Mouse (Mus musculus) testis, adult 2 months (tissue): Measurements from ENCODE around the gene Abhd11.

Experiments
- CTCF ChIP-seq: fragments of 200-500 bp; IDR thresholded peaks from 2 replicates; pipeline ENCODE4 v1.5.1; 2012; ENCODE audit warnings: low read depth, mild to moderate bottlenecking, inconsistent platforms, low read length, moderate library complexity; ENCODE audit not compliant: control insufficient read depth, insufficient read depth, insufficient replicate concordance
- POLR2A ChIP-seq: fragments of 200-500 bp; IDR thresholded peaks from 2 replicates; pipeline ENCODE4 v1.6.1; 2012; ENCODE audit warnings: low read depth, mild to moderate bottlenecking, inconsistent platforms, low read length, moderate library complexity; ENCODE audit not compliant: control insufficient read depth

DNA sequence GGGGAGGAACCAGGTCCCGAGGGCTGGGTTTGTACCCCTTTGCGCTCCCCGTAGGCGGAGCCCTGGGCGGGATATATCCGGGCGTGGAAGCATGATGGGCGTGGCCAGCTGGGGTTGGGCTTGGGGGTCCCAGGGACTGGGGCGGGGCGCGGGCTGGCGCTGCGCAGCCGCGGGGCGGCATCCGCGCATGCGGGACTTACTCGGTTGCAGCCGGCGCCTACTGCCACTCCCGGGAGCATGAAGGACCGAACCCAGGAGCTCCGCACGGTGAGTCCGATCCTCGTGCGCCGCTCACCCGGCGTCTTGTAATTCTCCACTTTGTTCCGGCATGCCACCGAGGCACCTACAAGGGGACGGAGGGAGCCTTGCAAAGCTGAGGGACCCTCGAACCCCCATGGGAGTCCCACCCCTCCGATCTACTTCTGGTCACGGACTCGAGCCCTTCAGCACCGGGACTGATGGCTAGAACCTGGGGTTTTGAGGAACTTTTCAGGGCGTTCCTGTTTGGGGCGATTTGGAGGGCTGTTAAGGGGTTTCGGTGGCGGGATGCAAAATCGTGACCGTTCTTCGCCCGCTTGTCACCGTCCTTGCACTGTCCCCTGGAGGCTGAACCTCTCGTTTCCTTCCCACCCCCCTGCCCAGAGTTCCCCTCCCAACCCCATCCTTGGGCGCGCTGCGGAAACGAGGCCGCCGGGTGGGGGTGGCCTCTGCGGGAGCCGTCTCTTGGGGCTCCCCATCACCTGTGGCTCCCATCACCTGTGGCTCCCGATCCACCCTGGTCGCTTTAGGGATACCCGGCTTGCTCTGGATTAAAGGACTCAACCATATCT, 14.6 kb downstream of the Abhd11 start, which contains the start of gene Stx1a:
- TF ChIP-seq CTCF (no peak), POLR2A (peak; percentile 45)
